Mouse (Mus musculus) liver, embryonic 11.5 days (tissue): ENCODE measurements around the gene Spaca7. TPM values are rescaled to one million over a fixed set of nuclear protein-coding genes. Genes with fewer than 3 reads are reported as not detected.

Source experiments
- ATAC-seq: fragments of 200-750 bp; cut with Nextera tagmentation; replicated peaks from 2 replicates; pipeline ENCODE4 v1.8.0; 2017; ENCODE audit warnings: moderate number of reproducible peaks, mild to moderate bottlenecking, moderate TSS enrichment, moderate library complexity; ENCODE audit not compliant: low FRiP score
- DNase-seq: peaks from one replicate; pipeline ENCODE4 v3.0.0-alpha.2; 2017; ENCODE audit warnings: low spot score
- H3K27ac ChIP-seq: fragments of 300-500 bp; sonication (generic); 2 replicates; pipeline ENCODE4 v1.5.1; 2014; ENCODE audit warnings: mild to moderate bottlenecking, low read depth, low read length, control low read depth
- H3K27me3 ChIP-seq: fragments of 300-500 bp; sonication (generic); replicated peaks from 2 replicates; pipeline ENCODE4 v1.6.1; 2014; ENCODE audit warnings: low read length, mixed read lengths; ENCODE audit not compliant: control insufficient read depth, insufficient read depth
- H3K36me3 ChIP-seq: fragments of 300-500 bp; sonication (generic); 2 replicates; pipeline ENCODE4 v1.6.1; 2014; ENCODE audit warnings: mild to moderate bottlenecking, low read length, moderate library complexity, mixed read lengths; ENCODE audit not compliant: control insufficient read depth, insufficient read depth
- H3K4me1 ChIP-seq: fragments of 300-500 bp; sonication (generic); replicated peaks from 2 replicates; pipeline ENCODE4 v1.6.1; 2014; ENCODE audit warnings: low read length, mixed read lengths; ENCODE audit not compliant: control insufficient read depth, insufficient read depth
- H3K4me2 ChIP-seq: fragments of 300-500 bp; sonication (generic); 2 replicates; pipeline ENCODE4 v1.6.1; 2014; ENCODE audit warnings: mild to moderate bottlenecking, control low read depth, moderate library complexity
- H3K4me3 ChIP-seq: fragments of 300-500 bp; sonication (generic); 2 replicates; pipeline ENCODE4 v1.5.1; 2014; ENCODE audit warnings: low read depth, low read length, control low read depth
- H3K9ac ChIP-seq: fragments of 300-500 bp; sonication (generic); 2 replicates; pipeline ENCODE4 v1.6.1; 2014; ENCODE audit warnings: low read depth, low read length, control low read depth
- H3K9me3 ChIP-seq: fragments of 300-500 bp; sonication (generic); 2 replicates; pipeline ENCODE4 v1.6.1; 2016; ENCODE audit warnings: low read length, inconsistent platforms, mixed read lengths; ENCODE audit not compliant: control insufficient read depth
- WGBS: fragments of 180-500 bp; shearing (Covaris S2); extraction: QIAGEN DNeasy Blood & Tissue Kit; methylation state at CpG from one replicate; pipeline ENCODE4 v1.1.7; 2014; 5-methylcytosine and 5-hydroxymethylcytosine counted together
- polyA plus RNA-seq: library from polyadenylated mRNA; unstranded; fragments of >200 nt; fragmentation: Nextera tagmentation; extraction: Ambion mirVana; gene quantifications from 2 replicates; pipeline ENCODE4 v1.2.1, GENCODE M21; 2014

Spaca7 gene
- polyA plus RNA-seq = not detected in 2 replicates

GRCm38 (mm10) chr8:12572814-12573534 lies at the start of gene Spaca7:
Spaca7 (plus strand) TSS chr8:12573029.
- Histone ChIP-seq H3K36me3 (no peaks in the 10 kb centered on the region), H3K9ac (no peak within 1 kb of the TSS), H3K4me1 (no peaks in the 10 kb centered on the region), H3K4me2 (no peak within 1 kb of the TSS), H3K27ac (no peak within 1 kb of the TSS), H3K4me3 (no peak within 1 kb of the TSS), H3K9me3 (no peaks in the 10 kb centered on the region), H3K27me3 (peaks cover 5% of the 10 kb centered on the region; the same call in 1 of the 2 replicates)
- 57% methylated on average over 14 of the region's 14 CpGs for WGBS
- ATAC-seq = no peak
- no peak for DNase-seq

- Histone ChIP-seq H3K4me1 (no peaks in the 10 kb centered on the region), H3K27me3 (no peaks in the 10 kb centered on the region), H3K27ac (no peak overlapping the region), H3K4me2 (no peak overlapping the region), H3K9ac (no peak overlapping the region), H3K4me3 (no peak overlapping the region), H3K9me3 (no peaks in the 10 kb centered on the region), H3K36me3 (no peaks in the 10 kb centered on the region)
- DNase-seq (no peak), ATAC-seq (no peak)
- WGBS = 23% methylated on average over 1 of the region's 1 CpGs
Observed at GRCm38 (mm10) chr8:12524279-12524678, 48.5 kb upstream of the Spaca7 start.

DNA sequence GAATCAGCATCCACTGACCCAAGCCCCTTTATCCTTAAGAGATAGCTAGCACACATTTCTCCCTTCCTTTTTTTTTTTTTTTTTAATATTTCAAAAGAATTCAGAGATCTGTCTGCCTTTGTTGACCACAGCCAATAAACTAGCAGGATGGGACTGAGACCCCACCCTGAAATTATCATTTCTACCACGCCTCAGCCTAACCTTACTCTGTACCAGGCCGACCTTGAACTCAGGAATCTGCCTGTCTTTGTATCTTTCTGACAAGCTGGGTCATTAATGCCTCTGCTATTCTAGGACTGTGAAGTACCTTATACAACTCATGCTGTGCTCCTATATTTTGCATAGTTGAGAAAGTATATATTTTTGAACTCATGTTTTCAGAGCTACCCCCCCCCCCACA lies 44.2 kb upstream of the Spaca7 start:
- 83% methylated on average over 2 of the region's 2 CpGs for WGBS
- no peak for ATAC-seq
- H3K27ac ChIP-seq = no peak overlapping the region
- no peak overlapping the region for H3K4me3 ChIP-seq
- no peaks in the 10 kb centered on the region for H3K4me1 ChIP-seq
- H3K4me2 ChIP-seq = no peak overlapping the region
- H3K9me3 ChIP-seq = no peaks in the 10 kb centered on the region
- no peaks in the 10 kb centered on the region for H3K27me3 ChIP-seq
- DNase-seq = no peak
- H3K9ac ChIP-seq = no peak overlapping the region
- H3K36me3 ChIP-seq = no peaks in the 10 kb centered on the region

GRCm38 (mm10) chr8:12535617-12536016 lies 37.2 kb upstream of the Spaca7 start:
- H3K4me2 ChIP-seq = no peak overlapping the region
- H3K27me3 ChIP-seq = peaks cover 4% of the 10 kb centered on the region; the same call in 1 of the 2 replicates
- no peaks in the 10 kb centered on the region for H3K9me3 ChIP-seq
- H3K4me3 ChIP-seq = no peak overlapping the region
- ATAC-seq (no peak), DNase-seq (no peak)
- H3K4me1 ChIP-seq = no peaks in the 10 kb centered on the region
- no peak overlapping the region for H3K9ac ChIP-seq
- no peak overlapping the region for H3K27ac ChIP-seq
- WGBS = 70% methylated on average over 9 of the region's 9 CpGs
- no peaks in the 10 kb centered on the region for H3K36me3 ChIP-seq

DNA sequence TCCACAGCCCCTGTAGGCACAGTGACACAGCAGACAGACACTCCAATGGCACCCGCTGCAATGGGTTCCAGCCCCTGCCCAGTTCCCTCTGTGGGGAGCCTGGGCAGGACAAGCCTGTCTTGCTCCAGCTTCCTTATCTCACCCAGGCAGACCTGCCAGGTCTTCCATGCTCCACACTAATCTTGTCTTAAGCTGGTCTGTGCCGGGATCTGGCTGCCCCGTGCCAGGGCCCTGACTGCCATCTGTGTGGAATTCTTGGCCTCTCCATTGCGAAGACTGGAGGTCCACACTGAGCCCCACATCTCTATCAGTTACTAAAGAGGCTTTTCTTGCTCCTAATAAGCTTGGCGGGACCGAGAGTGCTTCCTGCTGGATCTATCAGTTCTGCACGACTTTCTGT lies 36.5 kb upstream of the Spaca7 start:
- 56% methylated on average over 7 of the region's 7 CpGs for WGBS
- H3K4me3 ChIP-seq = no peak overlapping the region
- no peaks in the 10 kb centered on the region for H3K4me1 ChIP-seq
- H3K36me3 ChIP-seq = no peaks in the 10 kb centered on the region
- H3K27me3 ChIP-seq = peaks cover 4% of the 10 kb centered on the region; the same call in 1 of the 2 replicates
- H3K27ac ChIP-seq = no peak overlapping the region
- no peak overlapping the region for H3K9ac ChIP-seq
- ATAC-seq = no peak
- no peaks in the 10 kb centered on the region for H3K9me3 ChIP-seq
- DNase-seq = no peak
- H3K4me2 ChIP-seq = no peak overlapping the region

DNA sequence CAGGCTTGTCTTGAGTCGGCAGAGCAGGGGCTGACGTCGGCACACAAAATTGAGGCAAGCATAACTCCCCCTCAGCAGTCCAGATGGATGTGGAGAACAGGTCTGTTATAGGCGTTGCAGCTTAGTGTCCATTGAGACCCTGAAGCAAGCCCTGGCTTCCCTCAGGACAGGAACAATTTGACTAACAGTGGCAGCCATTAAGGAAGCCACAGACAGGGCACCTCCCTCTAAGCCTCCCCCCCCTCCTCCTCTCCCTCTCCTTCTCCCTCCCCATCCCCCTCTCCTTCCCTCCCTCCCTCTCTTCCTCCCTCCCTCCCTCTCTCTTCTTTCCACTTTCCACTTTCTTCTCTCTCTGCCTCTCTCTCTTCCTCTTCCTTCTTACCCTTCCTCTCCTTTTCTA lies 27.6 kb upstream of the Spaca7 start:
- H3K27ac ChIP-seq = no peak overlapping the region
- ATAC-seq (no peak), DNase-seq (no peak)
- H3K9me3 ChIP-seq = no peaks in the 10 kb centered on the region
- H3K4me3 ChIP-seq = no peak overlapping the region
- H3K27me3 ChIP-seq = peaks cover 12% of the 10 kb centered on the region
- no peak overlapping the region for H3K4me2 ChIP-seq
- WGBS = 73% methylated on average over 4 of the region's 4 CpGs
- H3K9ac ChIP-seq = no peak overlapping the region
- H3K4me1 ChIP-seq = no peaks in the 10 kb centered on the region
- no peaks in the 10 kb centered on the region for H3K36me3 ChIP-seq

DNA sequence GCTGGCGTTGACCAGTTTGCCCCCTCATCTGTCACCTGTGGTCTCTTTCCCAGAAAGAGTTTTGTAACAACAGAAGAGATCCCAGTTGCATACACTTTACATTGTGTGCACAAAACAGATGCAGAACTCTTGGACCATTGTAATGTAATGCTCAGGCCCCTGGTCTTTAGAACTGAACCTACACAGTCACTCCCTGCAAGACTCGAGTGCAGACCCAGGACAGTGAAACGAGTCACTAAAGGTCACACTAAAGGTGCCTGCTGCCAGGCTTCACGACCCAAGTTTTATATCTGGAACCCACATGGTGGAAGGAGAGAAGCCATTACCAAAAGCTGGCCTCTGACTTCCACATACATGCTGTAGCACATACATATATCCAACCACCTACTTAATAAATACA lies 27.2 kb upstream of the Spaca7 start:
- Histone ChIP-seq H3K36me3 (no peaks in the 10 kb centered on the region), H3K9ac (no peak overlapping the region), H3K27ac (no peak overlapping the region), H3K4me1 (no peaks in the 10 kb centered on the region), H3K4me2 (no peak overlapping the region), H3K9me3 (no peaks in the 10 kb centered on the region), H3K27me3 (peaks cover 12% of the 10 kb centered on the region), H3K4me3 (no peak overlapping the region)
- DNase-seq = no peak
- WGBS = 66% methylated on average over 4 of the region's 4 CpGs
- no peak for ATAC-seq

GRCm38 (mm10) chr8:12547466-12548220 lies 25.2 kb upstream of the Spaca7 start:
- Histone ChIP-seq H3K4me1 (no peaks in the 10 kb centered on the region), H3K9ac (no peak overlapping the region), H3K4me2 (no peak overlapping the region), H3K9me3 (no peaks in the 10 kb centered on the region), H3K4me3 (no peak overlapping the region), H3K27me3 (peaks cover 12% of the 10 kb centered on the region), H3K36me3 (no peaks in the 10 kb centered on the region), H3K27ac (no peak overlapping the region)
- ATAC-seq (no peak), DNase-seq (no peak)
- WGBS = 55% methylated on average over 7 of the region's 7 CpGs

GRCm38 (mm10) chr8:12548255-12548654 lies 24.6 kb upstream of the Spaca7 start:
- H3K9ac ChIP-seq = no peak overlapping the region
- no peak for DNase-seq
- no peak for ATAC-seq
- H3K27ac ChIP-seq = no peak overlapping the region
- H3K4me3 ChIP-seq = no peak overlapping the region
- no peaks in the 10 kb centered on the region for H3K36me3 ChIP-seq
- H3K4me1 ChIP-seq = no peaks in the 10 kb centered on the region
- no peaks in the 10 kb centered on the region for H3K9me3 ChIP-seq
- H3K27me3 ChIP-seq = peaks cover 12% of the 10 kb centered on the region
- no peak overlapping the region for H3K4me2 ChIP-seq
- WGBS = 20% methylated on average over 15 of the region's 15 CpGs
